Mouse (Mus musculus): Measurements from ENCODE around the gene Taok2.

- TF ChIP-seq CTCF (IDR thresholded peaks at IDR 0.05; ENCODE audit: low read depth, low read length) (no peak), POLR2A (IDR thresholded peaks at IDR 0.05; ENCODE audit: borderline replicate concordance, low read depth, low read length) (no peak)
Measured at GRCm38 (mm10) chr7:126884286-126885164, at the start of gene Taok2.

All from bone marrow macrophage, adult 2 months (primary cell).